Mouse (Mus musculus) midbrain, postnatal 0 days (tissue): ENCODE results near the gene Gm20388. TPM values are rescaled to one million over a fixed set of nuclear protein-coding genes. Genes with fewer than 3 reads are reported as not detected.

Source experiments
- ATAC-seq: fragments of 200-750 bp; cut with Nextera tagmentation; 2 replicates; pipeline ENCODE4 v1.8.0; 2017; ENCODE audit warnings: moderate number of reproducible peaks, mild to moderate bottlenecking, moderate TSS enrichment, moderate library complexity; ENCODE audit not compliant: low FRiP score
- DNase-seq: peaks from one replicate; pipeline ENCODE4 v3.0.0-alpha.2; 2015; ENCODE audit warnings: low spot score
- H3K27ac ChIP-seq: fragments of 300-500 bp; sonication (generic); 2 replicates; pipeline ENCODE4 v1.5.1; 2014; ENCODE audit warnings: low read depth, mild to moderate bottlenecking, low read length, mixed read lengths
- H3K27me3 ChIP-seq: fragments of 300-500 bp; sonication (generic); 2 replicates; pipeline ENCODE4 v1.6.1; 2014; ENCODE audit warnings: low read length, control low read depth, mixed read lengths; ENCODE audit not compliant: insufficient read depth
- H3K36me3 ChIP-seq: fragments of 300-500 bp; sonication (generic); 2 replicates; pipeline ENCODE4 v1.6.1; 2014; ENCODE audit warnings: low read length, control low read depth, mixed read lengths; ENCODE audit not compliant: insufficient read depth
- H3K4me1 ChIP-seq: fragments of 300-500 bp; sonication (generic); 2 replicates; pipeline ENCODE4 v1.6.1; 2014; ENCODE audit warnings: mild to moderate bottlenecking, control low read depth, antibody characterized with exemption, low read length, mixed read lengths; ENCODE audit not compliant: insufficient read depth
- H3K4me2 ChIP-seq: fragments of 300-500 bp; sonication (generic); 2 replicates; pipeline ENCODE4 v1.6.1; 2014; ENCODE audit warnings: low read depth, mild to moderate bottlenecking, low read length, mixed read lengths; ENCODE audit not compliant: poor library complexity, severe bottlenecking
- H3K4me3 ChIP-seq: fragments of 300-500 bp; sonication (generic); 2 replicates; pipeline ENCODE4 v1.5.1; 2014; ENCODE audit warnings: low read depth, mild to moderate bottlenecking, low read length, moderate library complexity
- H3K9ac ChIP-seq: fragments of 300-500 bp; sonication (generic); replicated peaks from 2 replicates; pipeline ENCODE4 v1.6.1; 2014; ENCODE audit warnings: mild to moderate bottlenecking, low read length, moderate library complexity, mixed read lengths; ENCODE audit not compliant: poor library complexity, severe bottlenecking
- H3K9me3 ChIP-seq: fragments of 300-500 bp; sonication (generic); 2 replicates; pipeline ENCODE4 v1.6.1; 2016; ENCODE audit warnings: low read length, control low read depth
- CTCF ChIP-seq: IDR thresholded peaks from 2 replicates; pipeline ENCODE4 v1.5.1; 2016; ENCODE audit warnings: antibody characterized with exemption, mild to moderate bottlenecking
- WGBS: fragments of 180-500 bp; shearing (Covaris S2); extraction: QIAGEN DNeasy Blood & Tissue Kit; methylation state at CpG from one replicate; pipeline ENCODE4 v1.1.7; 2014; 5-methylcytosine and 5-hydroxymethylcytosine counted together
- polyA plus RNA-seq: library from polyadenylated mRNA; unstranded; fragments of >200 nt; fragmentation: Nextera tagmentation; extraction: Ambion mirVana; gene quantifications from 2 replicates; pipeline ENCODE4 v1.2.1, GENCODE M21; 2015
- total RNA-seq: library from RNA; depleted of rRNA; stranded (reverse); fragments of >200 nt; gene quantifications from 2 replicates; pipeline ENCODE4 v1.2.3, GENCODE M21; 2014

The Gm20388 gene
- total and polyA plus RNA-seq, 2 experiments from 2014 or later: 74.2 TPM; not detected in 1

DNA sequence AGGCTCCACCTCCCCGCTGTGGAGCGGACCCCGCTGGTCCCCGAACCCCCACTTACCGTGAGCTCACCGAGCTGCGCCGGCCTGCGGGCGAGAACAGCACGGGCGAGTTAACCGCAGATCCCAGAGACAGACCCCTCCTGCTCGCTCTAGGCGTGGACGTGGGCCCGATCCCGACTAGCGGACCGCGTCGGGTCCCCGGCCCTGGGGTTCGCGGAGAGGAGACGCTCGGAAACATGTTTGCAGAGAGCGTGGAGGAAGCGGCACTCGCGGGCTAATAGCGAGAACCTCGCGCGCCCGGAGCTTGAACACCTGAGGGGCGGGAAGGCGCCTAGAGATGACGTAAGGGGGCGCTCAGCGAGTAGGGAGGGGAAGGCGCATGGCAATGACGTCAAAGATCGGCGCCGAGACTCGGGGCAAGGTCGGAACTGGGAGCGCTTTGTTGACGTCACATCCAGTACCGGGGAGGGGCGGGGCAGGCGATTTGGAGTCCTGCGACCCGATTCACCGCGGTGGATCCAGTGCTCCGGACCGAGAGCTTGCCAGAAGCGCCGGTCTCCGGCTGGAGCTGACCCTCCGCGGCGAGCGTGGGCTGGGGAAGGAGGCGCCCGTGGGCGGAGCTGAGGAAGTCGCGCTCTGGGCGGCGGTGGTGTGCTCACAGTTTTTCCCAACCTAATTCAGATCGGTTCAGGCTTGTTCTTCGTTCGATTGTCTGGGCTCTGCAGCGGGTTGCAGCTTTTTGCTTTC, 4038.5 kb downstream of the Gm20388 start, which contains the start of gene Nup133:
Gene Nup133, minus strand, starts transcription at position 324 of the 744 bp plus-strand sequence.
- H3K9ac ChIP-seq: peak within 1 kb of the TSS; percentile 74
- H3K36me3 ChIP-seq: peaks cover 16% of the 10 kb centered on the region
- H3K4me1 ChIP-seq: 0 out of 2 replicates have a peak, but pooled peaks cover 6% of the 10 kb centered on the region
- H3K27me3 ChIP-seq: no peaks in the 10 kb centered on the region
- TF ChIP-seq CTCF: no peak
- ATAC-seq (peak; percentile 86), DNase-seq (peak; percentile 99)
- H3K9me3 ChIP-seq: no peaks in the 10 kb centered on the region
- peak within 1 kb of the TSS; percentile 79 for H3K27ac ChIP-seq
- under 1% methylated on average over 77 of the region's 77 CpGs for WGBS
- peak within 1 kb of the TSS; percentile 97 for H3K4me3 ChIP-seq
- H3K4me2 ChIP-seq: peak within 1 kb of the TSS; percentile 86

DNA sequence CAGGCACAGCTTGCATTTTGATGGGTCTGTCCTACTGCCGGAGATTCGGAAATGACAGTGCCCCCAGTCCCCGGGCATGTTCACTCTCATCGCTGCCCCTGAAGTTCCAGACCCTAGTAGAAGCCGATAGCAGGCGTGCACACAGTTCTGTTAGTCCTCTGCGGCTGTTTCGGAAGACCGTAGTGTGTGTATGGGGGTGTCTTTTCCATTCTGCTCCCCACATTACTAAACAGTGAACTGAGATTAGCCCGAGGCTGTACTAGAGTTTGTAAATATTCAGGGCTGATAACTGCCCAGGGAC, 4039.0 kb downstream of the Gm20388 start:
- DNase-seq (no peak), ATAC-seq (peak; percentile 41)
- H3K9me3 ChIP-seq: no peaks in the 10 kb centered on the region
- 9% methylated on average over 10 of the region's 10 CpGs for WGBS
- TF ChIP-seq CTCF: no peak
- peaks cover 21% of the 10 kb centered on the region for H3K36me3 ChIP-seq
- H3K4me2 ChIP-seq: peak overlapping the region; percentile 86
- peak overlapping the region; percentile 74 for H3K9ac ChIP-seq
- H3K4me3 ChIP-seq: peak overlapping the region; percentile 97
- 0 out of 2 replicates have a peak, but pooled peaks cover 6% of the 10 kb centered on the region for H3K4me1 ChIP-seq
- H3K27me3 ChIP-seq: no peaks in the 10 kb centered on the region
- H3K27ac ChIP-seq: peak overlapping the region; percentile 79

DNA sequence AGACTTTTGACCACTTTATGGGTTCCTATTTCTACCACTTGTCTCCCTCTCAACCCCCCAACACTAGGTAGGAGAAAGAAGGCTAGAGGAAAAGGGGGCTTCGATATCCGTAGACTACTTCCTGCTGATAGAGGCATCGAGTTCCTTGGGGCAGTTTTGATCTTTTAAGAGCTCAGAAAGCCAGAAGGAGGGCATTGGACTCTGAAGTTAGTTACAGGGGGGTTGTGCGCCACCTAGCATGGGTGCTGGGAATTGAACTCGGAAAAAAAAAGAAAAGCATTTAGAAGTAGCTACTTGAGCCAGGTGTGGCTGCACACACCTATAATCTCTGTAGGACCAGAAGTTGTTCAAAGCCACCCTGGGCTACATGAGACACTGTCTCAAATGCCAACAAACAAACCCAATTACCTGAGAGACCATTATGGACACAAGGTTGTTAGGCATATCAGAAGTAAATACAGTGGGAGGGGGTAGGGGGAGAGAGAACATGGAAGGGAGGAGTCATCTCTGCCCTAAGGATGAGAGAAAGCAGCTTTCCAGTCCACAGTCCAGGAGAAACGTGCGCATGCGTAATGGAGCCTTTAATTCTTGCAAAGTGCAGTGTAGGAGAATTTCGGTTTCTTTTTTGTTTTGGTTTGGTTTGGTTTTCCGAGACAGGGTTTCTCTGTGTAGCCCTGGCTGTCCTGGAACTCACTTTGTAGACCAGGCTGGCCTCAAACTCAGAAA, 4039.6 kb downstream of the Gm20388 start:
- Histone ChIP-seq H3K4me1 (0 out of 2 replicates have a peak, but pooled peaks cover 6% of the 10 kb centered on the region), H3K4me2 (peak overlapping the region; percentile 86), H3K27ac (peak overlapping the region; percentile 79), H3K9ac (no peak overlapping the region), H3K27me3 (no peaks in the 10 kb centered on the region), H3K36me3 (peaks cover 23% of the 10 kb centered on the region), H3K9me3 (no peaks in the 10 kb centered on the region), H3K4me3 (peak overlapping the region; percentile 97)
- 35% methylated on average over 10 of the region's 10 CpGs for WGBS
- peak; percentile 74 for TF ChIP-seq CTCF
- ATAC-seq (no peak), DNase-seq (peak; percentile 66)

DNA sequence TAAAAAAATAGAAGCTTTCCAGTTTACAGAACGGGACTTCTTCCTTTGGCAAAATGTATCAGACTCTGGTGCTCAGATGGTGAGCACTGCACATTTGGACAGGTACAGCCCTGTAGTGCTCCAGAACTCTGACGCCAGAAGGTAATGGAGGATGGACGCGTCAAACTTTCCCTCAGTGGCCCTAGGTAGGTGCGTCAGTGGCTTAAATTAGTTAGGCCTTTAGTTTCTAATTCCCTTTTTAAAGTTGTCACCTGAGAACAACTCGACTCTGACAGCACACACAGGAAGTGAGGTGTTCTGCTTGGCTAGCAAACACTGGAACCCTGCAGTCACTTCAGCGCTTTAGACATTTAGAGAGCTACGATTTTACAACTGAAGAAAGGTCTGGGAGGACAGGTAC, 4043.0 kb downstream of the Gm20388 start:
- ATAC-seq: no peak
- Histone ChIP-seq H3K4me1 (no peaks in the 10 kb centered on the region), H3K4me3 (no peak overlapping the region), H3K36me3 (peaks cover 32% of the 10 kb centered on the region), H3K9me3 (no peaks in the 10 kb centered on the region), H3K27ac (no peak overlapping the region), H3K4me2 (no peak overlapping the region), H3K27me3 (no peaks in the 10 kb centered on the region), H3K9ac (no peak overlapping the region)
- no peak for DNase-seq
- TF ChIP-seq CTCF: no peak
- WGBS: 85% methylated on average over 8 of the region's 8 CpGs

DNA sequence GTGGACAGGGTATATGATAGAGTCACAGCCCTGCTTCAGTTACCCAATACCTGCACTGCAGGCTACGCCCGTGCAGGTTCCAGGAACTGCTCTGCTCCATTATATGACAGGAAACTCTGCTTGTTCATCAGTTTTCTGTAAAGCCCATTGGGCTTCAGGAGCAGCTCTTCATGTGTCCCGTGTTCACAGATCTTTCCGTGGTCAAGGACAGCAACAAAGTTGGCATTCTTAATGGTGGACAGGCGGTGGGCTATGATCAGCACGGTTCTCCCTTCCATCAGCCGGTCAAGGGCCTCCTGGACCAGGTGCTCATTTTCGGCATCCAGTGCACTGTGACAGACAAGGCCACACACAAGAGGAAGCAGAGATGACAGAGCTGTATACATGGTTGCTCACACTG, 4043.6 kb downstream of the Gm20388 start:
- H3K36me3 ChIP-seq: peaks cover 37% of the 10 kb centered on the region

DNA sequence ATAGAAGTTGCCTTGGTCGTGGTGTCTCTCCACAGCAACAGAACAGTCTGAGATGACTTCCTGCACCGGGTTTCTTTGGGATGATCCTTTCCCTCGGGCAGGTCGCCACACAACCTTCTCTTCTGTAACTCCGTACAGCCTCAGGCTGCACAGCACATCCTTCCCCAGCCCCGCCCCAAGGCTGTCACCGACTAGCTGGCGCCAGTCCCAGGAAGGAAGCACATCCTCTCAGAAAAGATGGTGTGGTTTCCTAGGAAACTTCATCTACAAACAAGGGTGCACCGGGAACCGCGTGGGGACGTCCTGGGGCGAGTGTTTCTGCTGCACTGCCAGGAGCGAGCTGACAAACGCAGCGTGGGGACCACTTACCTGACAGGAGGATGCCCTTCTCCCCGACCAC, 4047.5 kb downstream of the Gm20388 start:
- Histone ChIP-seq H3K9me3 (no peaks in the 10 kb centered on the region), H3K4me2 (no peak overlapping the region), H3K4me1 (no peaks in the 10 kb centered on the region), H3K9ac (no peak overlapping the region), H3K4me3 (no peak overlapping the region), H3K27me3 (no peaks in the 10 kb centered on the region), H3K36me3 (peaks cover 52% of the 10 kb centered on the region), H3K27ac (no peak overlapping the region)
- no peak for TF ChIP-seq CTCF
- DNase-seq (no peak), ATAC-seq (no peak)
- 78% methylated on average over 17 of the region's 17 CpGs for WGBS

More for the DNA sequence above, 4043.6 kb downstream of the Gm20388 start:
- Histone ChIP-seq H3K27ac (no peak overlapping the region), H3K4me3 (no peak overlapping the region), H3K9me3 (no peaks in the 10 kb centered on the region), H3K4me1 (no peaks in the 10 kb centered on the region), H3K9ac (no peak overlapping the region), H3K4me2 (no peak overlapping the region), H3K27me3 (no peaks in the 10 kb centered on the region)
- 95% methylated on average over 8 of the region's 8 CpGs for WGBS
- DNase-seq: no peak
- no peak for TF ChIP-seq CTCF
- no peak for ATAC-seq
